Mouse (Mus musculus) embryonic facial prominence, embryonic 15.5 days (tissue): ENCODE measurements around the gene Aspa. TPM values are rescaled to one million over a fixed set of nuclear protein-coding genes. Genes with fewer than 3 reads are reported as not detected.

Source experiments
- ATAC-seq: fragments of 200-750 bp; cut with Nextera tagmentation; 2 replicates; pipeline ENCODE4 v1.8.0; 2017; ENCODE audit warnings: low read depth, moderate TSS enrichment; ENCODE audit not compliant: insufficient number of reproducible peaks, low FRiP score, low TSS enrichment
- H3K27ac ChIP-seq: fragments of 300-500 bp; sonication (generic); replicated peaks from 2 replicates; pipeline ENCODE4 v1.5.1; 2015; ENCODE audit warnings: mild to moderate bottlenecking, inconsistent platforms
- H3K27me3 ChIP-seq: fragments of 300-500 bp; sonication (generic); 2 replicates; pipeline ENCODE4 v1.6.1; 2015; ENCODE audit warnings: inconsistent platforms
- H3K36me3 ChIP-seq: fragments of 300-500 bp; sonication (generic); 2 replicates; pipeline ENCODE4 v1.6.1; 2015; ENCODE audit warnings: mild to moderate bottlenecking, inconsistent platforms
- H3K4me1 ChIP-seq: fragments of 300-500 bp; sonication (generic); 2 replicates; pipeline ENCODE4 v1.6.1; 2015; ENCODE audit warnings: inconsistent platforms
- H3K4me2 ChIP-seq: fragments of 300-500 bp; sonication (generic); replicated peaks from 2 replicates; pipeline ENCODE4 v1.6.1; 2015; ENCODE audit warnings: mild to moderate bottlenecking, inconsistent platforms
- H3K4me3 ChIP-seq: fragments of 300-500 bp; sonication (generic); replicated peaks from 2 replicates; pipeline ENCODE4 v1.5.1; 2015; ENCODE audit warnings: mild to moderate bottlenecking, inconsistent platforms
- H3K9ac ChIP-seq: fragments of 300-500 bp; sonication (generic); 2 replicates; pipeline ENCODE4 v1.6.1; 2015; ENCODE audit warnings: inconsistent platforms
- H3K9me3 ChIP-seq: fragments of 300-500 bp; sonication (generic); replicated peaks from 2 replicates; pipeline ENCODE4 v1.6.1; 2016; ENCODE audit warnings: inconsistent platforms
- WGBS: fragments of 180-500 bp; shearing (Covaris S2); methylation state at CpG from one replicate; pipeline ENCODE4 v1.1.7; 2015; 5-methylcytosine and 5-hydroxymethylcytosine counted together
- polyA plus RNA-seq: library from polyadenylated mRNA; unstranded; fragments of >200 nt; fragmentation: Nextera tagmentation; extraction: Ambion mirVana; gene quantifications from 2 replicates; pipeline ENCODE4 v1.2.1, GENCODE M21; 2015

Aspa gene
- polyA plus RNA-seq, 1 experiment from 2014 or later: 2.0 TPM

- Histone ChIP-seq H3K9me3 (no peaks in the 10 kb centered on the region), H3K4me2 (no peak overlapping the region), H3K9ac (no peak overlapping the region), H3K4me3 (no peak overlapping the region), H3K27me3 (no peaks in the 10 kb centered on the region), H3K36me3 (no peaks in the 10 kb centered on the region), H3K4me1 (no peaks in the 10 kb centered on the region), H3K27ac (no peak overlapping the region)
- 44% methylated on average over 2 of the region's 2 CpGs for WGBS
- no peak for ATAC-seq
Measured at GRCm38 (mm10) chr11:73303123-73303522, 26.3 kb downstream of the Aspa start.

- H3K27ac ChIP-seq: no peak overlapping the region
Measured at GRCm38 (mm10) chr11:73289621-73290020, 39.8 kb downstream of the Aspa start.

GRCm38 (mm10) chr11:73284351-73284750 lies 45.0 kb downstream of the Aspa start:
- no peak overlapping the region for H3K4me2 ChIP-seq
- H3K4me3 ChIP-seq: no peak overlapping the region
- H3K4me1 ChIP-seq: 0 out of 2 replicates have a peak, but pooled peaks cover 13% of the 10 kb centered on the region
- H3K36me3 ChIP-seq: no peaks in the 10 kb centered on the region
- H3K9me3 ChIP-seq: no peaks in the 10 kb centered on the region
- no peak for ATAC-seq
- H3K9ac ChIP-seq: no peak overlapping the region
- H3K27me3 ChIP-seq: no peaks in the 10 kb centered on the region
- no peak overlapping the region for H3K27ac ChIP-seq

More at GRCm38 (mm10) chr11:73289621-73290020, 39.8 kb downstream of the Aspa start:
- Histone ChIP-seq H3K9ac (no peak overlapping the region), H3K27me3 (no peaks in the 10 kb centered on the region), H3K4me1 (no peaks in the 10 kb centered on the region), H3K4me3 (no peak overlapping the region), H3K9me3 (no peaks in the 10 kb centered on the region), H3K4me2 (no peak overlapping the region), H3K36me3 (no peaks in the 10 kb centered on the region)
- no peak for ATAC-seq
- WGBS: 85% methylated on average over 1 of the region's 1 CpGs

- Histone ChIP-seq H3K4me2 (no peak overlapping the region), H3K4me1 (0 out of 2 replicates have a peak, but pooled peaks cover 13% of the 10 kb centered on the region), H3K36me3 (no peaks in the 10 kb centered on the region), H3K4me3 (no peak overlapping the region), H3K9me3 (no peaks in the 10 kb centered on the region), H3K27me3 (no peaks in the 10 kb centered on the region), H3K9ac (no peak overlapping the region), H3K27ac (no peak overlapping the region)
- WGBS: 29% methylated on average over 1 of the region's 1 CpGs
- ATAC-seq: no peak
Measured at GRCm38 (mm10) chr11:73283926-73284325, 45.5 kb downstream of the Aspa start.

GRCm38 (mm10) chr11:73283369-73283768 lies 46.0 kb downstream of the Aspa start:
- Histone ChIP-seq H3K27ac (no peak overlapping the region), H3K4me1 (0 out of 2 replicates have a peak, but pooled peaks cover 13% of the 10 kb centered on the region), H3K4me2 (no peak overlapping the region), H3K9ac (no peak overlapping the region), H3K27me3 (no peaks in the 10 kb centered on the region), H3K36me3 (no peaks in the 10 kb centered on the region), H3K9me3 (no peaks in the 10 kb centered on the region), H3K4me3 (no peak overlapping the region)
- 64% methylated on average over 9 of the region's 9 CpGs for WGBS
- ATAC-seq: no peak

- Histone ChIP-seq H3K9ac (no peak overlapping the region), H3K4me3 (peak overlapping the region; percentile 37)
- ATAC-seq: peak; percentile 56; the same call in 1 of the 2 replicates
Measured at GRCm38 (mm10) chr11:73281528-73282027, 47.8 kb downstream of the Aspa start.

GRCm38 (mm10) chr11:73280710-73281109 lies 48.7 kb downstream of the Aspa start:
- Histone ChIP-seq H3K27ac (no peak overlapping the region), H3K9me3 (no peaks in the 10 kb centered on the region), H3K4me1 (0 out of 2 replicates have a peak, but pooled peaks cover 13% of the 10 kb centered on the region), H3K4me3 (no peak overlapping the region), H3K36me3 (no peaks in the 10 kb centered on the region), H3K27me3 (no peaks in the 10 kb centered on the region), H3K4me2 (no peak overlapping the region), H3K9ac (no peak overlapping the region)
- no peak for ATAC-seq
- WGBS: 41% methylated on average over 5 of the region's 5 CpGs

More at GRCm38 (mm10) chr11:73281528-73282027, 47.8 kb downstream of the Aspa start:
- no peaks in the 10 kb centered on the region for H3K36me3 ChIP-seq
- H3K4me2 ChIP-seq: peak overlapping the region; percentile 47
- 0 out of 2 replicates have a peak, but pooled peaks cover 13% of the 10 kb centered on the region for H3K4me1 ChIP-seq
- WGBS: 3% methylated on average over 16 of the region's 16 CpGs
- H3K9me3 ChIP-seq: no peaks in the 10 kb centered on the region
- H3K27ac ChIP-seq: no peak overlapping the region
- H3K27me3 ChIP-seq: no peaks in the 10 kb centered on the region

- H3K4me1 ChIP-seq: no peaks in the 10 kb centered on the region
- no peak overlapping the region for H3K27ac ChIP-seq
- no peaks in the 10 kb centered on the region for H3K9me3 ChIP-seq
- no peaks in the 10 kb centered on the region for H3K36me3 ChIP-seq
- ATAC-seq: no peak
- WGBS: 45% methylated on average over 2 of the region's 2 CpGs
- no peak overlapping the region for H3K4me2 ChIP-seq
- H3K27me3 ChIP-seq: no peaks in the 10 kb centered on the region
- no peak overlapping the region for H3K4me3 ChIP-seq
- no peak overlapping the region for H3K9ac ChIP-seq
Measured at GRCm38 (mm10) chr11:73274821-73275220, 54.6 kb downstream of the Aspa start.

- H3K27ac ChIP-seq: peak within 1 kb of the TSS; percentile 55
- no peaks in the 10 kb centered on the region for H3K27me3 ChIP-seq
- H3K4me1 ChIP-seq: no peaks in the 10 kb centered on the region
- 65% methylated on average over 7 of the region's 7 CpGs for WGBS
- H3K36me3 ChIP-seq: no peaks in the 10 kb centered on the region
- no peaks in the 10 kb centered on the region for H3K9me3 ChIP-seq
- H3K4me2 ChIP-seq: peak within 1 kb of the TSS; percentile 25; the same call in 1 of the 2 replicates
- no peak within 1 kb of the TSS for H3K9ac ChIP-seq
- no peak for ATAC-seq
- H3K4me3 ChIP-seq: peak within 1 kb of the TSS; percentile 12
Measured at GRCm38 (mm10) chr11:73267267-73267666, 62.1 kb downstream of the Aspa start, which contains the start of gene Trpv3. Gene Trpv3, plus strand, starts transcription at chr11:73267388.

GRCm38 (mm10) chr11:73261385-73261784 lies 68.0 kb downstream of the Aspa start:
- H3K4me3 ChIP-seq: no peak overlapping the region
- H3K27me3 ChIP-seq: no peaks in the 10 kb centered on the region
- ATAC-seq: no peak
- no peaks in the 10 kb centered on the region for H3K9me3 ChIP-seq
- no peak overlapping the region for H3K27ac ChIP-seq
- 67% methylated on average over 1 of the region's 1 CpGs for WGBS
- no peak overlapping the region for H3K4me2 ChIP-seq
- H3K36me3 ChIP-seq: no peaks in the 10 kb centered on the region
- no peaks in the 10 kb centered on the region for H3K4me1 ChIP-seq
- H3K9ac ChIP-seq: no peak overlapping the region

- H3K27ac ChIP-seq: no peak overlapping the region
- 51% methylated on average over 3 of the region's 3 CpGs for WGBS
- no peaks in the 10 kb centered on the region for H3K4me1 ChIP-seq
- H3K4me3 ChIP-seq: no peak overlapping the region
- ATAC-seq: no peak
- H3K9ac ChIP-seq: no peak overlapping the region
- no peak overlapping the region for H3K4me2 ChIP-seq
- H3K27me3 ChIP-seq: no peaks in the 10 kb centered on the region
- H3K9me3 ChIP-seq: no peaks in the 10 kb centered on the region
- no peaks in the 10 kb centered on the region for H3K36me3 ChIP-seq
Measured at GRCm38 (mm10) chr11:73260457-73260856, 68.9 kb downstream of the Aspa start.

- no peaks in the 10 kb centered on the region for H3K27me3 ChIP-seq
- H3K4me1 ChIP-seq: no peaks in the 10 kb centered on the region
- H3K27ac ChIP-seq: no peak overlapping the region
- ATAC-seq: no peak
- H3K9ac ChIP-seq: no peak overlapping the region
- H3K9me3 ChIP-seq: no peaks in the 10 kb centered on the region
- H3K4me2 ChIP-seq: no peak overlapping the region
- H3K36me3 ChIP-seq: no peaks in the 10 kb centered on the region
- H3K4me3 ChIP-seq: no peak overlapping the region
Measured at GRCm38 (mm10) chr11:73258664-73259063, 70.7 kb downstream of the Aspa start.
